Mouse (Mus musculus) lung, postnatal 0 days (tissue): ENCODE results near the gene Adipoq.

ENCODE experiments used
- CTCF ChIP-seq: IDR thresholded peaks from 2 replicates; pipeline ENCODE4 v1.5.1; 2016; ENCODE audit warnings: antibody characterized with exemption, mild to moderate bottlenecking
- EP300 ChIP-seq: IDR thresholded peaks from 2 replicates; pipeline ENCODE4 v1.6.1; 2016; ENCODE audit warnings: antibody characterized with exemption, mild to moderate bottlenecking, control low read depth

GRCm38 (mm10) chr16:23148936-23149335 lies 2.6 kb downstream of the Adipoq start:
- TF ChIP-seq CTCF (no peak), EP300 (no peak)
